Mouse (Mus musculus) testis, adult 2 months (tissue): ENCODE measurements around the gene Coq2.

Source experiments
- CTCF ChIP-seq: fragments of 200-500 bp; IDR thresholded peaks from 2 replicates; pipeline ENCODE4 v1.5.1; 2012; ENCODE audit warnings: low read depth, mild to moderate bottlenecking, inconsistent platforms, low read length, moderate library complexity; ENCODE audit not compliant: control insufficient read depth, insufficient read depth, insufficient replicate concordance
- POLR2A ChIP-seq: fragments of 200-500 bp; IDR thresholded peaks from 2 replicates; pipeline ENCODE4 v1.6.1; 2012; ENCODE audit warnings: low read depth, mild to moderate bottlenecking, inconsistent platforms, low read length, moderate library complexity; ENCODE audit not compliant: control insufficient read depth

GRCm38 (mm10) chr5:100663854-100664253 lies 11.1 kb downstream of the Coq2 start:
- TF ChIP-seq CTCF, result no peak
- no peak for TF ChIP-seq POLR2A
